Mouse (Mus musculus) thymus, postnatal 36 days (tissue): ENCODE data around the gene Hs3st4.

ENCODE experiments used
- DNase-seq, 2 experiments: peaks; one replicate each; pipeline ENCODE4 v3.0.0; 2022; ENCODE audit warnings: mixed read lengths in 2 of 2

Gene Hs3st4

GRCm38 (mm10) chr7:124354035-124354434 lies 371.4 kb downstream of the Hs3st4 start:
- DNase-seq: no peak

- DNase-seq: no peak
Measured at GRCm38 (mm10) chr7:124358068-124358467, 375.4 kb downstream of the Hs3st4 start.

GRCm38 (mm10) chr7:124359836-124360235 lies 377.2 kb downstream of the Hs3st4 start:
- DNase-seq: no peak

- no peak for DNase-seq
Measured at GRCm38 (mm10) chr7:124372297-124372696, 389.6 kb downstream of the Hs3st4 start.

GRCm38 (mm10) chr7:124372697-124373096 lies 390.0 kb downstream of the Hs3st4 start:
- DNase-seq: no peak

- DNase-seq: no peak
Measured at GRCm38 (mm10) chr7:124383489-124383888, 400.8 kb downstream of the Hs3st4 start.

- DNase-seq: no peak
Measured at GRCm38 (mm10) chr7:124399184-124399583, 416.5 kb downstream of the Hs3st4 start.

GRCm38 (mm10) chr7:124426951-124427350 lies 444.3 kb downstream of the Hs3st4 start:
- DNase-seq: no peak
